Mouse (Mus musculus) splenic B cell, adult 2 months (primary cell): Measurements from ENCODE around the gene Gnptg.

Experiments used
- DNase-seq: peaks from one replicate; pipeline ENCODE4 v3.0.0-alpha.2; 2011; ENCODE audit warnings: low read depth, low spot score
- H3K27me3 ChIP-seq: 2 replicates; pipeline ENCODE4 v1.6.1; 2012; ENCODE audit warnings: mild to moderate bottlenecking, low read length, moderate library complexity, mixed read lengths; ENCODE audit not compliant: control insufficient read depth, poor library complexity, insufficient read depth, severe bottlenecking
- H3K36me3 ChIP-seq: 2 replicates; pipeline ENCODE4 v1.6.1; 2012; ENCODE audit warnings: mild to moderate bottlenecking, low read length, moderate library complexity, mixed read lengths; ENCODE audit not compliant: control insufficient read depth, poor library complexity, insufficient read depth, severe bottlenecking

Gene Gnptg

GRCm38 (mm10) chr17:25187784-25188149, 52.2 kb downstream of the Gnptg start:
- peak; percentile 11 for DNase-seq
- H3K27me3 ChIP-seq: no peaks in the 10 kb centered on the region
- no peaks in the 10 kb centered on the region for H3K36me3 ChIP-seq

GRCm38 (mm10) chr17:25184961-25185360, 55.0 kb downstream of the Gnptg start:
- no peak for DNase-seq
- Histone ChIP-seq H3K27me3 (no peaks in the 10 kb centered on the region), H3K36me3 (no peaks in the 10 kb centered on the region)

GRCm38 (mm10) chr17:25184129-25184691, 55.7 kb downstream of the Gnptg start, which contains the start of gene BC003965:
BC003965 (plus strand) TSS chr17:25184554.
- Histone ChIP-seq H3K36me3 (no peaks in the 10 kb centered on the region), H3K27me3 (no peaks in the 10 kb centered on the region)
- peak; percentile 99 for DNase-seq
